Mouse (Mus musculus): ENCODE measurements around the gene Osbpl5.

Osbpl5 gene

DNA sequence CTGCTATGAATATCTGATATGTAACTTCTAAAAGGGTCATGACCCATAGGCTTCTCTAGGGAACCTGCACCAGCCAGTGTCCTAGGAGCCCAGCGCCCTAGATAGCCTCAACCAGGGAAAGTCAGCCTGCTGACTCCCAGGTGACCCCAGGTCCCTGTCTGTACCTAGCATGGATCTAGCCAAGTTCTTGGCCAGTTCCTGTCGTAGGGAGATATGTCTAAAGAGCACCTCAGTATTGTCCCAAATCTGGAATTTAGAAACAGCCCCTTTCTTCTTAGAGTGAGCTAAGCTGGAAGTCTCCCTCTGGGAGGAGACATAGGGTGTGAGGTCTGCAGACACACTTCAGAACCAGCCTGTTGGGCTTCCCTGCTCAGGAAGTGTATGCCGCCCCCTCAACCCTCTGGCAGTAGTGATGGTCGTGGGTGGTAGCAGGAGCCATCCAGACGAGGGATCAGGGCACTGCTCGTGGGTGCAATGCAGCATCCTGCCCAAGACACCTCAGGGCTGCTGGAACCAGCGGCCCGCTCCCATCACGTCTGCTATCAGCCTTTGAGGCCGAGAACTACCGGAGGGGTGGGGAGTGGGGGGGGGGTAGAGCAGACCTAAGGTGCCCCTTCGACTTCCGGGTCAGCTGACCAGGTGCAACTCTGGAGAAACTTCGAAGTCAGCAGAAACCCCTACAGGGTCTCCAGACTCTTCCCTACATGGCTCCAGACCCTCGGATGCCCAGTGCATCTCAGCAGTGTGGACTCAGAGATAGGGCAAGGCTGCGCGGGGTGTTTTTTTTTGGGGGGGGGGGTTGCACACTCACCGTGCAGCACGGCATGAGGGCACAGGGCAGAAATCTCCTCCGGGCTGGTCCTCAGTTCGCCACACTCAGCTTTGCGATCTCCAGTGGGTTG lies at the start of gene Osbpl5:
Gene Osbpl5 (minus strand): TSS at position 861 of the 902 bp plus-strand sequence.
- no peak for DNase-seq (ENCODE audit: low read depth)

GRCm38 (mm10) chr7:143805199-143805624 lies 48.4 kb upstream of the Osbpl5 start:
- no peak for DNase-seq (ENCODE audit: low read depth)

- DNase-seq (ENCODE audit: low read depth), result no peak
These were observed 44.6 kb upstream of the Osbpl5 start for GRCm38 (mm10) chr7:143801195-143802065.

GRCm38 (mm10) chr7:143800770-143801169 lies 44.0 kb upstream of the Osbpl5 start:
- no peak for DNase-seq (ENCODE audit: low read depth)

DNA sequence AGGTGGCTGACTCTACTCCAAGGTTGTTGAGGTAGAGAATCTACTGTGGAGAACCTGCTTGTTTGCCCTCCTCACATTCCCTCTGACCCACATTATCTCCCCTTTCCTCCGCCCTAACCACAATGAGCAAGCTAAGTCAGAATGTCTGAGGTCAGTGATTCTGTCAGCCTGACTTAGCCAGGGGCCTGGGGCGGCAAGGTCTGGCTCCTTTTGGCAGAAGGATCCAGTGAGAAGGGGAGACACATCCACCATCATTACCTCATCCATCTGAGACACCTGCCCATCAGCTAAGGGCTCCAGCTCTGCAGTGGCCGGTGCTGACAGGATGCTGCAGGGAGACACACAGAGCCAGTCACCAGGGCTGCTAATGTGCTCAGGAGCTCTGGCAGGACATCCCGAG lies 42.0 kb upstream of the Osbpl5 start:
- DNase-seq (ENCODE audit: low read depth), result no peak

DNA sequence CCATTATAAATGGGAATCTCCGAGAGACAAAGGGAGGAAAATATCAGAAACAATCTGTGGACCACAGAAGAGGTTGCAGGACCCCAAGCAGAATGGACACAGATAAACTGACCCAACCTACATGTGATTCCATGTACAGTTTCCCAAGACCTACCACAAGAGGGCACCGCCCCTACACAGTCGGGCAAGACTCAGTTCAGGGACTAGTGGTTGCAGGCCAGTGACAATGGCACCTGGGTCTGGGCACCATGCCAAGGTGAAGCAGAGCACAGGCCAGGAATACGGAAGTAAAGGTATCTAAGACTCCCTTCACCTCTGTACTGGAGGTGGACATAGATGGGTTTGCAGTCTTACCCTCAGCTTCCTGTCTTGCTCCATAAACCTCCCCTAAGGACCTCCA lies 36.3 kb upstream of the Osbpl5 start:
- peak; percentile 16 for DNase-seq (ENCODE audit: low read depth)

DNA sequence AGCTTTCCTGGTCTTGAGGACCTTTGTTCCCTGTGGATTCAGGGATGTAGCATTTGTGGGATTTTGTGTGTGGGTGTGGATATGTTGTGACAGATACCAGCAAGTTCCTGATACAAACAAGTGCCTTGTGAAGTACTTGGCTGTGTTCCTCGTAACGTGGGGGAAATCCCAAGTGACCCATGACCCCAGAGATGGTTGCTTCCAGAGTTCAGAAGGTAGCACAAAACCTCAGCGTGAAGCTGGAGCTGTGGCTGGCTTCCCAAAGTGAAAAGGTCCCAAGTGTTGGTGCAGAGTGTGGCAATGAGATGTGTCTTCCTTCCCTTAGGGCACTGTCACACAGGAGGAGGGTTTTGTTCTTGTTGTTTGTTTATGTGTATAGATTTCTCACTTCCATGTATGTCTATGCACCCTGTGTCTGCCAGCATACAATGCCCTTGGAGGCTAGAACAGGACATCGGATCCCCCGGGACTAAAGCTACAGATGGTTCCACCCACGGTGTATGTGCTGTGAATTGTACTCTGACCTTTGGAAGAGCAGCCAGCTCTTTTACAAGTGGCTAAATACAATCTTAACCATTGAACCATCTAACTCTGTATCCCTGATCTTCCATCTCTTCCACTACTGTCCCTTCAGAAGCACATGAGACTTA lies 35.7 kb upstream of the Osbpl5 start:
- no peak for DNase-seq (ENCODE audit: low read depth)

GRCm38 (mm10) chr7:143783996-143784829 lies 27.4 kb upstream of the Osbpl5 start, which contains the start of gene Mrgpre:
TSS of gene Mrgpre (minus strand) at chr7:143784500.
- DNase-seq (ENCODE audit: low read depth), result peak; percentile 14

DNA sequence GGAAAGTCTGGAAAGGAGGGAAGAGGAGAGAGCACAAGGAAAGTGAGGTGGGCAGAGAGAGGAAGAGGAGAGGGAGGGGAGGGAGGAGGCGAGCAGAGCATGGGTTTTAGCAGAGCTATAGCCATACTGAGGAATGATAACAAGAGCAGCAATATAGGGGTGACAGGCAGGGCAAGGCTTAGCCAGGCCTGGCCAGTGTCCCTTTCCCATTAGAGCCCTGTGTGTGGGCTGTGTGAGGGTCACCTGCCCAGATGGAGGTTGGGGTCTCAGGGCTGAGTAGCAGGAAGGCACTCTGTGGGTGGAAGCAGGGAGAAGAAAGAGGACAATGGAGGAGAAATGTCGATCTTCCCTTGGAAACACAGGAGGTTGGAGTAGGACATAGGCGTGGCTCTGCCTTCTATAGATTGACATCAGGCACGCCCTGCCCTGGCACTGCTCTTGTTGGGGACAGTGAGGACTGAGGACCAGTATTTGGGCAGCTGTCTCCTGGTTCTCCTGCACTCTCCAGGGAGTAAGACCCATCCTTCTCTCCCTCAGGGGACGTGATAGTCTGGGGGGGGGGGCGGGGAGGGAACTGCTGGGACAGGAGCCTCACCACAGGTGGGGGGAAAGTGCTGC lies 26.7 kb upstream of the Osbpl5 start:
- DNase-seq (ENCODE audit: low read depth), result no peak

DNA sequence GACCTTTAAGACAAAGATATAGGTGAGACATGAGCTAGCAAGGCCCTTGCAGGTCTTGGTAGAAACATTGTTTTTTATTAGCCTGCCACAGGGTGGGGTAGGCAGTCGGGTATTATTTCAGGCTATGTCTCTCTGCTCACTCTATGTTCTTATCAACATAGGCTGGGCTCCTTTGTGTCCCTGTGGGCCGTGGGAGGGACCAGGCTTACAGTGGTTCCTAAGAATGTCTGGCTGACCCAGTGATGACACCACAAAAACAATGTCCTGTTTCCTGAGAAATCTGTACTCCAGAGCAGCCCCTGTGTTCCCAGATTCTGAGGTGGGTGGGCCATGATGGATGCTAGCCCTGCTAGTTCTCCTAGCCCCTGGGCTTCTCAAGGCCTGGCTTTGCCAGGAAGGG lies 20.6 kb upstream of the Osbpl5 start:
- DNase-seq (ENCODE audit: low read depth), result no peak

DNA sequence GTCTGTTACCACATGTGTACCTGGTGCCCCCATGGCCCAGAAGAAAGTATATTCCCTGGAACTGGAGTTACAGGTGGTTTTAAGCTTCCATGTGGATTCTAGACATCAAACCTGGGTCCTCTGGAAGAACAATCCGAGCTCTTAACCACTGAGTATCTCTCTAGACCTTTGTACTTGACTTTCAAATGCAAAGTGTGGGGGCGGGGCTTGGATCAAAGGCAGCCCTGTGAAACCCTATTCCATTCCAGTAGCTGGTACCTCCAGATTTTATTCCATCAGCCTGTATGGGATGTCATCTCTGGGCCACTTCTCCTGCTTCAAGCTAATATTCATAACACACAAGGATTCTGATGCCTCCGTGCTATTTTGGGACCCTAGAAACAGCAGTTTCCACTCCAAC lies 19.4 kb upstream of the Osbpl5 start:
- no peak for DNase-seq (ENCODE audit: low read depth)

GRCm38 (mm10) chr7:143769461-143769860 lies 12.7 kb upstream of the Osbpl5 start:
- DNase-seq (ENCODE audit: low read depth), result no peak

- no peak for DNase-seq (ENCODE audit: low read depth)
These were observed 11.5 kb upstream of the Osbpl5 start for GRCm38 (mm10) chr7:143768267-143768666.

GRCm38 (mm10) chr7:143766893-143767292 lies 10.1 kb upstream of the Osbpl5 start, which contains the start of gene Mrgprg:
TSS of gene Mrgprg (minus strand) at chr7:143766993.
- no peak for DNase-seq (ENCODE audit: low read depth)

- DNase-seq (ENCODE audit: low read depth), result no peak
These were observed 8.2 kb upstream of the Osbpl5 start for GRCm38 (mm10) chr7:143764876-143765530.

GRCm38 (mm10) chr7:143763794-143764193 lies 7.0 kb upstream of the Osbpl5 start:
- DNase-seq (ENCODE audit: low read depth), result peak; percentile 35

DNA sequence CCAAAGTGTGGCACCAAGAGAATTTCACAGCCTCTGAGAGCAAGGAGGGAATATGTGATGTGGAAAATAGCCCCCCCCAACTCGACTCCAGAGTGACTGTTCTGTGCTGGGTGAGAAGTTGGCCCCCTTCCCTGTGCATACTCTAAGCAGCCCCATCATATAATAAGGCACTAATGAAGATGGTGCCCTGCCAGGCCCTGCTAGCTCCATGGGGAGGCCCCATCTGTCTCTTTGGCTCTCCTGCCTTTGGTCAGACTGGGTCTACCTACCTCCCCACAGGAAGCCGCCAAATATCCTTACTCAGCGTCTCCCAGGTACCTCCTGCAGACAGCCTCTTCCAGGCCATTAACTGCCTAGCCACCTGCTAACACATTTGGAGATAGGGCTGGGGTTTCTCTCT lies 2.2 kb upstream of the Osbpl5 start:
- DNase-seq (ENCODE audit: low read depth), result no peak

DNA sequence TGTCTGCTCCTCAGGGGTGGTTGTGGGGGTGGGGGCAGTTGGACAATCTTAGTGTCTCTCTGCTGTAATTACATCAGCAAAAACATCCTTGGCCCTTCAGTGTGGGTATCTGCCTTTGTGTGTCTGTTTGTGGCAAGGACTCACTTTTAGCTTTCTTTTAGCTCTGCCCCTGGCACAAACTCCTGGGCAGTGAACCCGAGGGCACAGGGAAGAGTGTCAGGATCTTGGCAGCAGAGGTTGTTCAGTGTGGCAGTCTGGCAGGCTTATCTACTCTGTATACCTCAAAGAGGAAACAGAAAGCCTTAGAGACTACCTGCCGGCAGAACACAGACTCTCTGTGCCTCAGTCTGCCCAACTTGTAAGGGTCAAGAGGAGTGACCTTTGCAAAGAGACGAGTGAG lies 911 bp upstream of the Osbpl5 start:
- no peak for DNase-seq (ENCODE audit: low read depth)

DNA sequence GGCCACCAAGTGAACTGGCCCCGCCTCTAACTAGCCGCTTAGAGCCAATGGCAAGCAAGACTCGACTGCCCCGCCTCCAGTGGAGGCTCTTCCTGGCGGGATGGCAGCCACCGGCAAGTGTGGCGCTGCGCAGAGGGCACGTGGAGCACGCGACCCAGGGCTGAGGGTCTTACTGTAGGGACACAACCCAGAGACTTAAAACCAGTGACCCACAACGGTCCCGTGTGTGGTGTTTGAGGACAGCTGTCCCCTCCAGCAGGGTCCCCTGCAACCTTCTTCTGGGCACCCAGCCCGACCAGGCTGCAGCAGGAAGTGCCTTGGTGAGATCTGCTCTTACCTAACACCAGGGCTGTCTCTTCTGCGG lies 224 bp upstream of the Osbpl5 start:
- peak; percentile 58 for DNase-seq (ENCODE audit: low read depth)

DNA sequence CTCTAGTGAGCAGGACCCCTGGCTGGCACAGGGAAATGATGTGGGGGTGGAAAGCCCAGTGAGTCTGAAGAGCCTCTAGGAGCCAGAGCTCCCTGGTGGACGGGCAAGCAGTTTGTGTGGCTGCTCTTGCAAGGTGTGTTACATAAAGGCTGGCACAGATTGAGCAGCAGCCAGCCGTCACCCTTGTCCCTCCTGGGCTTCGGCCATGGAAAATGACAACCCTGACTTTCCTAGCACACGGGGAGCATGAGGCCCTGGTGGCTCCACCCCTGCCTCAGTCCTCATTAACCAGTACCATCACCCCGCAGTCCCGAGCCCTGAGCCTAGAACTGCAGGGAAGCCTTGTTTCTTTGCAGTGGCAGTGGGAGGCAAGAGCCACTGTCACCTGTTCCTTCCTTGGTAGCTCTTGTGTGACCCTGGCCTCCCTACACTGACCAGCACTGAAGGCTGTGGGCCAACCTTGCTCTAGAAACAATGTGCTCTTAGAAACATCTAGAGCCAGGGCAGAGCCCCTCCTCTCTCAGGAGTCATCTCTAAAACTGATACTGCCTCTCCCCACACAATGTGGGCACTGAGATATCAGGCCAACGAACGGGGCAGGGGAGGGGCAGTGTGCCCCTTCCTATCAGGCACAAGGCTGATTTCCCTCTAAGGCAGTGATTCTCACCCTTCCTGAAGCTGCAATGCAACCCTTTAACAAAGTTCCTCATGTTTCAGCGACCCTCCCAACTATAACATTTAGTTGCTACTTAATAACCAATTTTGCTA lies 1.2 kb downstream of the Osbpl5 start:
- DNase-seq (ENCODE audit: low read depth), result peak; percentile 20

All from c-Kit-positive CD71-negative TER-119-negative erythroid progenitor cells, embryonic 14.5 days (primary cell).